Mouse (Mus musculus): ENCODE measurements around the gene Olfr16.

DNA sequence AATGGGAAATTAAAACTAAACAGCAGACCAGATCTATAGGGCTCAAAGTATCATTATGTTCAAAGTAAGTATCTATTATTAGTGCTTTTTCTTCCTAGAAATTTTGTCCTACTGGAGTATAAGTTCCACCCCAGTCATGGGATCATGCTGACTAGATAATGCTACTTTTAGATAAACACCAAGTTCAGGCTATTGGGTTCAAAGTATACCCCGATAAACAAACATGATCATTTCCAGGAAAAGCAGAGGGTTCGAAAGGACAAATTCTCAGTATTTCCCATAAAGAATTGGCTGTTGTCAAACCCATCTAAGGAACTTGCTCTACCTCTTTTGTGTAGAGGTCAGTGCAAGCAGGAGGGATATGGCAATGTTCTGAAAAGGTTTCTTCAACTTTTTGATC is 18.0 kb upstream of the Olfr16 start:
- TF ChIP-seq CHD2 (IDR thresholded peaks at IDR 0.05; ENCODE audit: low read depth, low read length), result no peak
- no peak for TF ChIP-seq MAFK (IDR thresholded peaks at IDR 0.05; ENCODE audit: insufficient read depth, low read depth, low read length)

Data from ES-E14 (cell line).